Mouse (Mus musculus): ENCODE measurements around the gene Fer. TPM values are rescaled to one million over a fixed set of nuclear protein-coding genes. Genes with fewer than 3 reads are reported as not detected.

Gene Fer
- polyA plus RNA-seq, 1 experiment from 2014 or later, result 18.6 TPM

DNA sequence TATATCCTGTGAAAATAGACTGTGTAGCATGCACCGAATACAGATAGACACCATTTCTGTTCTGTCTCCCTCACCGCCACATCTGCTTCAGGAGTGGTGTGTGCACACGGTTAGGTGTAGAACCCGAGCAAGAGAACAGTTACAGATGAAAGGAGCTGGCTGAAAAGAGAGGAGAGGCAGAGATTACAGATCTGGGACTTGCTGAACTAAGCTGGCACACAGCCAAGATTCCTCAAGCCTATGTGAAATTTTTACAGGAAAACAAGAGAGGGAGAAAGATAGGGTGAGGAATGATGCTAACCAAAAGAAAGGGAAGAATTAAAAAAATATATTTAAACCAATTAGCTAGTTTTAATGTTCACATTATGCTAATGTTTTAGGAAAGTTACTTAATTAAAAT lies 1.9 kb upstream of the Fer start:
- TF ChIP-seq EP300 (IDR thresholded peaks at IDR 0.05) (no peak), CTCF (IDR thresholded peaks at IDR 0.05) (no peak)
- 44% methylated on average over 4 of the region's 4 CpGs for WGBS
- H3K27ac ChIP-seq (ENCODE audit: low read length), result no peak overlapping the region
- H3K27me3 ChIP-seq (replicated peaks; ENCODE audit: insufficient read depth, low read length), result no peaks in the 10 kb centered on the region
- no peaks in the 10 kb centered on the region for H3K36me3 ChIP-seq (ENCODE audit: insufficient read depth, low read length)
- no peaks in the 10 kb centered on the region for H3K9me3 ChIP-seq (ENCODE audit: low read length)
- no peak overlapping the region for H3K4me2 ChIP-seq (replicated peaks; ENCODE audit: low read depth, low read length)
- H3K9ac ChIP-seq (replicated peaks; ENCODE audit: low read depth), result no peak overlapping the region
- ATAC-seq (no peak), DNase-seq (ENCODE audit: low spot score) (peak; percentile 66)
- H3K4me3 ChIP-seq (ENCODE audit: low read depth, low read length), result no peak overlapping the region
- no peaks in the 10 kb centered on the region for H3K4me1 ChIP-seq (ENCODE audit: insufficient read depth, low read depth, low read length)

DNA sequence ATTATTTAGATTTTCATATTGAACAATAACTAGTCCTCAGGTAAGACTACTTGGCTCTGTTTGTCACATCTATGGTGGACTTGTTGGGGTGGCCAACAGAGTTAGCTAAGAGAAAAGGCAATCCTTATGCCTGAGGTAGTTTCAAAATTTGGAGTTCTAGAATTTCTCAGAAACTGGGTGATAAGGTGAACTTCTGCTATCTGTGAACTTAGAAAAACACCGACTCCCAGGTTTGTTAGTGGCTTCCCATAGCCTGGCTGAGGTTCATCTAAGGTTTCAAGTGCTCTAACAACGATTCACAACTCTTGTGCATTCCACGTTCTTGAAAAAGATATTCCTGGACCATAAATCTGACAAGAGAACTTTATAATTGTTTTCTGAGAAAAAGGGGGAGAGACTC lies 463 bp upstream of the Fer start:
- WGBS, result 46% methylated on average over 3 of the region's 3 CpGs
- no peak for DNase-seq (ENCODE audit: low spot score)
- no peak overlapping the region for H3K9ac ChIP-seq (replicated peaks; ENCODE audit: low read depth)
- no peaks in the 10 kb centered on the region for H3K4me1 ChIP-seq (ENCODE audit: insufficient read depth, low read depth, low read length)
- H3K9me3 ChIP-seq (ENCODE audit: low read length), result no peaks in the 10 kb centered on the region
- H3K27ac ChIP-seq (ENCODE audit: low read length), result no peak overlapping the region
- no peak overlapping the region for H3K4me3 ChIP-seq (ENCODE audit: low read depth, low read length)
- no peak for TF ChIP-seq CTCF (IDR thresholded peaks at IDR 0.05)
- no peak for TF ChIP-seq EP300 (IDR thresholded peaks at IDR 0.05)
- no peak overlapping the region for H3K4me2 ChIP-seq (replicated peaks; ENCODE audit: low read depth, low read length)
- no peak for ATAC-seq
- H3K36me3 ChIP-seq (ENCODE audit: insufficient read depth, low read length), result no peaks in the 10 kb centered on the region
- H3K27me3 ChIP-seq (replicated peaks; ENCODE audit: insufficient read depth, low read length), result no peaks in the 10 kb centered on the region

DNA sequence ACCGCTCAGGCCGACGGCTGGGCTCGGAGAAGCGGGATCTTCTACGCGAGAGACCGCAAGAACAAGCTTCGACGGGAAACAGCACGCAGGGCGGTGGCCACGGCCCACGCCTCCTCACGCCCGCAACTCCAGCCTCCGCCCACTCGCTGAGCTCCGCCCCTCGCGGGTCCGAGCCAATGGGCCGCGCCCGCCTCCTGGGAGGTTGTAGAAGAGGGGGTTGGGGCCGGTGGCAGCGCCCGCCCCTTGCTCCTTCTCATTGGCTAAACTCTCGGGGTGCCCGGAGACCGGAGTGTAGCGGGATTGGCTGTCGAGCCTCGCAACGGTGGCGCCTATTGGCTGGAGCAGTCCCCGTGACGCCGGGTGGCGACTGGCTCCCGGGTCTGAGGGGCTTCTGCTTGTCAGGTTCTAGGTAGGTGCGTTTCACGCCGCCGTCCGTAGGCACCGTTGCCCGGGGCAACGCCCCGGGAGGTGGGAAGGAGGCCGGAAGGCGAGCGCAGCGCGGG lies 836 bp downstream of the Fer start, which contains the start of gene A930002H24Rik:
A930002H24Rik (minus strand) TSS at position 145 of the 503 bp plus-strand sequence.
- DNase-seq (ENCODE audit: low spot score) (peak; percentile 99), ATAC-seq (peak; percentile 99)
- under 1% methylated on average over 46 of the region's 55 CpGs for WGBS
- Histone ChIP-seq H3K4me1 (ENCODE audit: insufficient read depth, low read depth, low read length) (no peaks in the 10 kb centered on the region), H3K27ac (ENCODE audit: low read length) (peak within 1 kb of the TSS; percentile 90), H3K4me2 (replicated peaks; ENCODE audit: low read depth, low read length) (peak within 1 kb of the TSS; percentile 88), H3K9me3 (ENCODE audit: low read length) (no peaks in the 10 kb centered on the region), H3K36me3 (ENCODE audit: insufficient read depth, low read length) (no peaks in the 10 kb centered on the region), H3K27me3 (replicated peaks; ENCODE audit: insufficient read depth, low read length) (no peaks in the 10 kb centered on the region), H3K4me3 (ENCODE audit: low read depth, low read length) (peak within 1 kb of the TSS; percentile 97), H3K9ac (replicated peaks; ENCODE audit: low read depth) (peak within 1 kb of the TSS; percentile 82)
- no peak for TF ChIP-seq EP300 (IDR thresholded peaks at IDR 0.05)
- no peak for TF ChIP-seq CTCF (IDR thresholded peaks at IDR 0.05)

DNA sequence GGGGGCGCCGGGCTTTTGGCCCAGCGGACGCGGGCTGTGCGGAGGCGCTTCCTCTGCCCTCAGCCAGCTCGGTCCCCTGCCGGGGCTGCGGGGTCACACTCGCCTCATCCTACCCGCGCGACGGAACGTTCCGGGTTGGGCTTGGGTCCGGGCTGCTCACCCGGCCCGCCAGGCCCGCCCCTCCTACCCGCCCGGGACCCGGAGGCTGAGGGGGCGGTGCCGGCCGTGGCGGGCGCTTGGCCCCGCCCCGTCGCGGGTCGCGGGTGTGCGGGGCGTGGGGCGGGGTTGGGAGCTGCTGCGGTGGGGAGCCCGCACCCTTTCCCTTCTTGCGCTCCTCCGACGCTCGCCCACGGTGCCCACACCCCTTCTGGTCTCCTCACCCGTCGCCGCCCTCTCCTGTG lies 1.3 kb downstream of the Fer start:
- no peaks in the 10 kb centered on the region for H3K36me3 ChIP-seq (ENCODE audit: insufficient read depth, low read length)
- H3K27me3 ChIP-seq (replicated peaks; ENCODE audit: insufficient read depth, low read length), result no peaks in the 10 kb centered on the region
- no peak for TF ChIP-seq EP300 (IDR thresholded peaks at IDR 0.05)
- peak; percentile 15; the same call in 1 of the 2 replicates for TF ChIP-seq CTCF (IDR thresholded peaks at IDR 0.05)
- H3K4me1 ChIP-seq (ENCODE audit: insufficient read depth, low read depth, low read length), result no peaks in the 10 kb centered on the region
- no peaks in the 10 kb centered on the region for H3K9me3 ChIP-seq (ENCODE audit: low read length)
- H3K27ac ChIP-seq (ENCODE audit: low read length), result peak overlapping the region; percentile 90
- H3K4me2 ChIP-seq (replicated peaks; ENCODE audit: low read depth, low read length), result peak overlapping the region; percentile 88
- peak; percentile 60 for ATAC-seq
- peak; percentile 65 for DNase-seq (ENCODE audit: low spot score)
- H3K4me3 ChIP-seq (ENCODE audit: low read depth, low read length), result peak overlapping the region; percentile 97
- WGBS, result 5% methylated on average over 15 of the region's 48 CpGs
- peak overlapping the region; percentile 82 for H3K9ac ChIP-seq (replicated peaks; ENCODE audit: low read depth)

DNA sequence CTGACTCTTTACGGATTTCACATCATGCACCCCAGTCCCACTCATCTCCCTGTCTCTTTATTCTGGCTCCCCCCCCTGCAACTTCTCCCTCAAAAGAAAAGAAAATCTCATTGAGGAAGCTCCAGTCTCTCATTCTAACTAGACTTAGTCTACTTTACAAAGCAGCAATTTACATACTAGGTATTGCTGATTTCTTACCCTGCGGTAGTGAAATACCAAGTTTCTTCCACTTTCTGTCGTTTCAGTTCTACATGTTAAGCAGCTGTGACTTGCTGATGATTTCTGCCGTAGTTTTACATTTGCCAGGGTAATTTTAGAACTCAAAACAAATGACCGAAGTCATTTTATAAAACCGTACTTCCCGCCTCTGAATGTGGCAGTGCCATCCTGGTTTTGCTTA lies 8.9 kb downstream of the Fer start:
- Histone ChIP-seq H3K4me2 (replicated peaks; ENCODE audit: low read depth, low read length) (no peak overlapping the region), H3K36me3 (ENCODE audit: insufficient read depth, low read length) (no peaks in the 10 kb centered on the region), H3K27ac (ENCODE audit: low read length) (no peak overlapping the region), H3K27me3 (replicated peaks; ENCODE audit: insufficient read depth, low read length) (no peaks in the 10 kb centered on the region), H3K9me3 (ENCODE audit: low read length) (no peaks in the 10 kb centered on the region), H3K4me3 (ENCODE audit: low read depth, low read length) (no peak overlapping the region), H3K9ac (replicated peaks; ENCODE audit: low read depth) (no peak overlapping the region), H3K4me1 (ENCODE audit: insufficient read depth, low read depth, low read length) (no peaks in the 10 kb centered on the region)
- TF ChIP-seq EP300 (IDR thresholded peaks at IDR 0.05) (no peak), CTCF (IDR thresholded peaks at IDR 0.05) (no peak)
- DNase-seq (ENCODE audit: low spot score), result no peak
- no peak for ATAC-seq
- WGBS, result 89% methylated on average over 7 of the region's 7 CpGs

DNA sequence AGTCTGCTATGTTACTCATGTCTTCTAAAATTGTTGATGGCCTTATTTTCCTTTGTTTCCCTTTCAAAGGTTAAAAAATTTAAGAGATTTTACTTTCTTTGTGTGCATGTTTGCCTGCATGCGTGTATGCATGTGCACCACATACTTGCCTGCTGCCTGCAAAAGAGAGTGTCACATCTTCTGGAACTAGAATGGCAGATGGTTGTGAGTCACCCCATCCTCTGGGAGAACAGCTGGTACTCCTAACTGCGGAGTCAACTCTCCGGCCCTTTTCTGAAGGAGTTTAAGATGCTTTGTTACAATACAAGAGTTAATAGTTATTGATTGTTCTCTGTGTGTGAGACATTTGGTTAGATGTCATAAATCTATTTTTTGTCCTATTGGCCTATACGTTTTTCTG lies 16.0 kb downstream of the Fer start:
- no peak overlapping the region for H3K4me2 ChIP-seq (replicated peaks; ENCODE audit: low read depth, low read length)

DNA sequence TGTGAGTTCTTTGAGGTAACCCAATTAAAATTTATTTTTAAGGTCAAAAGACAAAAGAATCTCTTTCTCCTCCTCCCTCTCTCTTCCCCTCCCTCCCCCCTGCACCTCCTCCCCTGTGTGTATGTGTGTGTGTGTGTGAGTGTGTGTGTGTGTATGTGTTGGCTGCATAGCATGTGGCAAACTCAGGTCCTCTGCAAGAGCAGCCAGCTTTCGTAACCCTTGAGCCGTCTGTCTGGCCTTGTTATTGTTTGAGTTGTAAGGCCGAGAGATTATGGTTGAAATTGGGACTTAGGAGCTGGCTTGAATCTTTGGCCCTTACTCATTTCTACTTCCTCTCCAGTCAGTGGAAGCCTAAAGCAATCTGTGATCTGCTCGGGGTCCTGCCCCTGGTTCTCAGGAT lies 17.1 kb downstream of the Fer start:
- Histone ChIP-seq H3K9ac (replicated peaks; ENCODE audit: low read depth) (no peak overlapping the region), H3K4me2 (replicated peaks; ENCODE audit: low read depth, low read length) (no peak overlapping the region), H3K4me1 (ENCODE audit: insufficient read depth, low read depth, low read length) (no peaks in the 10 kb centered on the region), H3K4me3 (ENCODE audit: low read depth, low read length) (no peak overlapping the region), H3K9me3 (ENCODE audit: low read length) (no peaks in the 10 kb centered on the region), H3K36me3 (ENCODE audit: insufficient read depth, low read length) (no peaks in the 10 kb centered on the region), H3K27me3 (replicated peaks; ENCODE audit: insufficient read depth, low read length) (no peaks in the 10 kb centered on the region), H3K27ac (ENCODE audit: low read length) (no peak overlapping the region)
- TF ChIP-seq CTCF (IDR thresholded peaks at IDR 0.05) (no peak), EP300 (IDR thresholded peaks at IDR 0.05) (no peak)
- DNase-seq (ENCODE audit: low spot score) (no peak), ATAC-seq (no peak)
- WGBS, result 70% methylated on average over 4 of the region's 4 CpGs

More for the DNA sequence above, 16.0 kb downstream of the Fer start:
- no peak overlapping the region for H3K27ac ChIP-seq (ENCODE audit: low read length)
- DNase-seq (ENCODE audit: low spot score), result no peak
- no peak for TF ChIP-seq EP300 (IDR thresholded peaks at IDR 0.05)
- TF ChIP-seq CTCF (IDR thresholded peaks at IDR 0.05), result no peak
- H3K4me1 ChIP-seq (ENCODE audit: insufficient read depth, low read depth, low read length), result no peaks in the 10 kb centered on the region
- no peak overlapping the region for H3K9ac ChIP-seq (replicated peaks; ENCODE audit: low read depth)
- WGBS, result 93% methylated on average over 4 of the region's 4 CpGs
- H3K9me3 ChIP-seq (ENCODE audit: low read length), result no peaks in the 10 kb centered on the region
- no peaks in the 10 kb centered on the region for H3K27me3 ChIP-seq (replicated peaks; ENCODE audit: insufficient read depth, low read length)
- no peak overlapping the region for H3K4me3 ChIP-seq (ENCODE audit: low read depth, low read length)
- H3K36me3 ChIP-seq (ENCODE audit: insufficient read depth, low read length), result no peaks in the 10 kb centered on the region
- ATAC-seq, result no peak

All from lung, postnatal 0 days (tissue).